Mouse (Mus musculus): ENCODE data around the gene Dusp12. TPM values are rescaled to one million over a fixed set of nuclear protein-coding genes. Genes with fewer than 3 reads are reported as not detected.
A peak's percentile ranks its signal among the peaks of the same experiment; 100 is the strongest.

Dusp12 gene
- total RNA-seq (2021) = 18.9 and 19.4 TPM in 2 replicates
- long read RNA-seq, transcript Dusp12-201 (6 exons, 1,374 nt) = major isoform, 25 of 47 reads
- long read RNA-seq, transcript Dusp12-204 (6 exons, 911 nt) = minor isoform, 9 of 47 reads
- long read RNA-seq, partial matches to known transcripts = 1 of 47 reads
- long read RNA-seq, other reads (novel, unspliced or antisense) = 12 of 47 reads

GRCm38 (mm10) chr1:170884978-170885561 is at the start of gene Dusp12, which contains the start of gene Gm26620:
Dusp12 (minus strand) TSS chr1:170885540.
Gm26620 (plus strand) TSS chr1:170885065.
- peak; percentile 84 for DNase-seq

- no peak for DNase-seq
Observed at GRCm38 (mm10) chr1:170934383-170934782, 49.0 kb upstream of the Dusp12 start.

DNA sequence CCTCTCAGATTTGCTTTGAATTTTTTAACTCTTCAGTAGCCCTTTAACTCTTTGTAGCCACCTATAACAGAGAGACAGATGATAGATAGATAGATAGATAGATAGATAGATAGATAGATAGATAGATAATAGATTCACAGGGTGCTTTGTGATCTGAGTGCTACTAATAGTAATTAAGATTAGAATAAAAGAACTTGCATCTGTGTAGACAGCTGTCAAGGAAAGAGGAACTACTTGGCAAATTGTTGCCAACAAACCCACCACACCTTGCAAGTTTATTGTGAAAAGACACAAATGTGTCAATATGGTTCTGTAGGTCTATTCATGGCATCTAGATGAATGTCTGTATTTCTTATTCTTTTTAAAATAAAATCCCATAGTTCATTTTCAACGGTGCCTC is 48.6 kb upstream of the Dusp12 start:
- DNase-seq = no peak

DNA sequence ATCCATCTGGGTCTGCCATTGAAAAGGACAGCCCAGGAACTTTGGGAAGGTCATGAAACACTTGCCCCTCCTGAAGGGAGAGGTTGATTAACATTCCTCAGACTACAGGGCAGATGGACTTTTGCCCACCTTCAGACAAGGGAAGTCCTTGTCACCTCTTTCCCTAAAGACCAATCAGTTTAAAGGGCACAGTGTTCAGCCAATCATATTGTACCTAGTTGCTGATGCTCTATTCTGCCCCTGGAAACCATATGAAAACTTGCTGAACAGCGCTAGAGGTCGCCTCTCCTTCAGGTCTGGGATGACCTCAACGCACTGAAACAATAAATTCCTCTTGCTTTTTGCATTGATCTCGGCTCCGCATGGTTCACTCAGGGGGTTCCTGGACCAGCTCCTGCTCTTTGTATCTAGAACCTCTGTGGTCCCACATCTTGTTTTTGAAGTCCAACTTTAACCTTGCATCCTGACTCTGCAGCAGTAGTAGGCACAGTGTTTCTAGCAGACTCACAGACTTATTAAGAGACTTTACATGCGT is 48.1 kb upstream of the Dusp12 start:
- no peak for DNase-seq

- no peak for DNase-seq
Observed at GRCm38 (mm10) chr1:170932043-170932442, 46.7 kb upstream of the Dusp12 start.

GRCm38 (mm10) chr1:170929245-170929644 is 43.9 kb upstream of the Dusp12 start:
- no peak for DNase-seq

GRCm38 (mm10) chr1:170928467-170928866 is 43.1 kb upstream of the Dusp12 start:
- no peak for DNase-seq

- no peak for DNase-seq
Observed at GRCm38 (mm10) chr1:170927378-170927777, 42.0 kb upstream of the Dusp12 start, which contains the start of gene Fcrla. Fcrla (minus strand) TSS chr1:170927583.

DNA sequence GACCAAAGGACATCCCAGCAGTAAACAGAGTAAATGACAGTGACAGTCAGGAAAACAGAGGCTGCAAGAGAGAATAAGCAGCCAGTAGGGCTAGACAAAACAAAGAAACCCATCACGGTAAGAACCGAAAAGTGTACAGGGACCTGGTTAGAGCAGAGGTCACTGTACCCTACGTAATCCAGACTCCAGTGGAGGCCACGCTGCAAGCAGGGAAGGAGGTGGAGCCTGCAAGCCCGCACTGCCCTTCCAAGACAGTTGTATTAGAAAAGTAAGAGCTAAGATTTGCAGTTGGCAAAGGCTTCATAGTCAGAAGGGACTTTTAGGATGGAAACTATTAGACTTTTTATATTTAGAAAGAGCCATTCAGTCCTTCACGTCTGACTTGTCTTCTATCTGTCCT is 41.6 kb upstream of the Dusp12 start:
- DNase-seq = no peak

- DNase-seq = no peak
Observed at GRCm38 (mm10) chr1:170924485-170924884, 39.1 kb upstream of the Dusp12 start.

GRCm38 (mm10) chr1:170919308-170919707 is 34.0 kb upstream of the Dusp12 start:
- no peak for DNase-seq

- DNase-seq = no peak
Observed at GRCm38 (mm10) chr1:170915657-170916056, 30.3 kb upstream of the Dusp12 start.

DNA sequence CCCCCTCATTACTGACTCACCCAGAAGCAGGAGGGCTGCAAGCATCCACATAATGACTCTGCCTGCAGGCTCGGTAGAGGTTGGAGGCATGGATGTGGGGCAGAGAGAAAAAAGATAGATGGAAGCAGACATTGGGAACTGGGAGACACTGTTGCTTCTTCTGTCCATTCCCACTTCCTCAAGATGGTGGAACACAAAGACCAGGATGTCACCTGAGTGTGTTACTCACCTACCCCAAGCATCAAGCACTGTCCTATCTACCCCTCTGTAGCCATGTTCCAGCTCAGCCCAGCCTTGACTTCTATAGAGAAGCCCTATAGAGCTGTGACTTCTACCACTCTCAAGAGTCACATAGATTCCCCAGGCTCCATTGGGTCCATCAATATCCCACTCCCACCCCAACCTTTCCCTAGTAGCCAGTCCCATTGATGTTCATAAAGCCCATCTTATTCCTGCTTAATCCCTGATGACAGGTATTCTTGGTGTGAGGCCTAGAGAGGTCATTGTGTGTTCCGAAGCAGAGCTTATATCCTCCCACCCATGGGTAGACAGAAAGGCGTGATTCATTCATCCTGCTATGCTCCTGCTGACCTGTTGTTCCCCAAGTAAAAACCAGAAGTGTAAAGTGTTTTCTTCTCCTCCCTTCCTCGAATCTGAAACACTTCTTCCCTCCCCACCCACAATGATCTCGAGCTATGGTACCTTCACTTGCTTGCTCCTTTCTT is 27.7 kb upstream of the Dusp12 start, which contains the start of gene Fcrlb:
Gene Fcrlb, minus strand, starts transcription at position 51 of the 725 bp plus-strand sequence.
- DNase-seq = no peak

- DNase-seq = no peak
Observed at GRCm38 (mm10) chr1:170911907-170912660, 26.7 kb upstream of the Dusp12 start.

DNA sequence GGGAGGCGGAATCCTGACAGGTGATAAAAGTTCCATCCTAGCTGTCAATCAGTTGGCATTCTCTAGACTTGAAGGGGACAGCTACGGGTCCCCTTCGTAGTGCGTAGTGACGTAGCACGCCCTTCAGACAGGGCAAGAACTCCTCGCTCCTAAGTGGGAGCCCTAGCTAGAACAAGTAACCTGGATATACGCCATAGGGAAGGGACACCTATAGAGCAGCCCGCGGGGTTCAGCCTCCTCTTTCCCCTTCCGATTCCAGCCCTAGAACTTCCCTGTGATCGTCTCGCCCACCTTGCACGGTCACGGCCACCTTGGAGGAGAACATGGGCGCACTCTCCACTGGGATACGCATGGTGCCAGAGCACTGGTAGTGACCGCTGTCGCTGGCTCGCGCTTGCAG is 23.0 kb upstream of the Dusp12 start:
- DNase-seq = no peak

DNA sequence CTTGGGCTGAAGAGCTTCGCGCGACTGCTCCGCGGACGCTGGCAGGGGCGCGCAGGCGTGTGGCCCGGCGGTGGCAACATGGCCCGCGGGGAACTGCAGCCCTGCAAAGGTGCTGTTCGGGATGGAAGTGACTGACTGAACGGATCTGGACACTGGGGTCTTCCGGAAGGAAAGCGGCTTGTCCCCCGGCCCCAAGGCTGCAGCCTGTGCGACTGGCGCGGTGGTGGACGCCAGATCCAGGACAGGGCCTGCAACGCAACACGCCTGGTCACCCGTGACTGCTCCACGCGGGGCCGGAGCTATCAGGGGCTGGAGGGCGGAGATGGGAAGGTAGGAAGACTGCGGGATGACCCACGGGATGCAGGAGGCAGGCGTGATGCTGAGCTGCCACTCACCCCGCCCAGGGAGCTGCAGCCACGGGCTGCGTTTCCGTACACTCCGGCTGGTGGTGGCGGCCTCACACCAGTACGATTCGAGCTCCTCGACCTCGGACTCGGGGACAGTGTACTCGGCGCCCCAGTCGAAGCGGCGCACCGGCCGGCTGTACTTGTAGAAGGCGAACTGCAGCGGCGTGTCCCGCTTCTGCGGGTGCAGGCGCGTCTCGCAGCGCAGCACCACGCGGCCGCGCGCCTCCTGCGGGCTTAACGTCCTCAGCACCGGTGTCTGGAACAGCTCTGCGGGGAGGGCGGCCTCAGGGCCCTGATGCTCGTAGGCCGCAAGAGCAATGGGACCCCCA is 22.3 kb upstream of the Dusp12 start:
- peak; percentile 54 for DNase-seq

DNA sequence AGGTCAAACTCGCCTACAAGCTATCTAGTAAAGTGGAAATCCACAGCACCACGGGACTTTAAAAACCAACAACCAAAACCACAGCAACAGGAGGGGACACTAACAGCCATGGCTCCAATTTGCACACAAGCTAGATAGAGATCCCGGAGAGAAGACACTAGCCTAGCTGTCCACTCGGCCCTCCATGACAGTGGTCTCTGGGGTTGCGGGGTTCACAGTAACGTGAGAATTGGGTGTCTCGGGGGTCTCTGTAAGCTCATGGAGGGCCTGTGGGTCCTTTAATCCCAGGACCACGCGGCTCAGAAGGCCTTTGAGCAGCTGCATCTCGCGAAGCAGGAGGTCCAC is 21.7 kb upstream of the Dusp12 start:
- no peak for DNase-seq

- no peak for DNase-seq
Observed at GRCm38 (mm10) chr1:170903485-170903884, 18.1 kb upstream of the Dusp12 start.

DNA sequence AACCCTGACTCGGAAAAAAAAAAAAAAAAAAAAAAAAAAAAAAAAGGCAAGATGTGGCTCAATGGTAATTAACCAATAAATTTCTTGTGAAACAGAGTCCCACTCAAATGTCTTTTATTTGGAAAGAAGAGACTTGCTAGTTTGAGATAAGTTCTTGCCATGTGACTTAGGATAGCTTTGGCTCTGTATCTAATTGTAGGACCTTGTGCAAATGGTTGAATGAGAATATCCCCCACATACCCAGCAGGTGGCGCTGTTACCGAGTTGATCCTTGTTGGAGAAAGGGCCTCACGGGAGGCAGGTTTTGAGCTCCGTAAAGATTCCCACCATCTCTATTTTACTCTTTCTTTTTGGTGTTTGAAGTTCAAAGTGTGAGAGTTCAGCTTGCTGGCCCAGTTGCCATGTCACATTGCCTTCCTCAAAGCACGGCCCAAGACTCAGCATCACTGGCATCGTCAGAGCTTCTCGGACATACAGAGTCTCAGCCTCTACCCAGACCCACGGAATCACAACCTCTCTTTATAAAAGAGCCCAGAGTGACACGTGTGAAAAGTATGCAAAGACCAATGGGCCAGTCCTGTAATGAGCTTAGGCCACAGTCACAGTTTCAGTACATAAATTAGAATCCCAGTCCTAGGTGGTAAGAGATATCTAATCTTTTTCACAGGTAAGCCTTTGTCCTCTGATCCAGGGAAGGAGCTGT is 16.3 kb upstream of the Dusp12 start:
- peak; percentile 89 for DNase-seq

DNA sequence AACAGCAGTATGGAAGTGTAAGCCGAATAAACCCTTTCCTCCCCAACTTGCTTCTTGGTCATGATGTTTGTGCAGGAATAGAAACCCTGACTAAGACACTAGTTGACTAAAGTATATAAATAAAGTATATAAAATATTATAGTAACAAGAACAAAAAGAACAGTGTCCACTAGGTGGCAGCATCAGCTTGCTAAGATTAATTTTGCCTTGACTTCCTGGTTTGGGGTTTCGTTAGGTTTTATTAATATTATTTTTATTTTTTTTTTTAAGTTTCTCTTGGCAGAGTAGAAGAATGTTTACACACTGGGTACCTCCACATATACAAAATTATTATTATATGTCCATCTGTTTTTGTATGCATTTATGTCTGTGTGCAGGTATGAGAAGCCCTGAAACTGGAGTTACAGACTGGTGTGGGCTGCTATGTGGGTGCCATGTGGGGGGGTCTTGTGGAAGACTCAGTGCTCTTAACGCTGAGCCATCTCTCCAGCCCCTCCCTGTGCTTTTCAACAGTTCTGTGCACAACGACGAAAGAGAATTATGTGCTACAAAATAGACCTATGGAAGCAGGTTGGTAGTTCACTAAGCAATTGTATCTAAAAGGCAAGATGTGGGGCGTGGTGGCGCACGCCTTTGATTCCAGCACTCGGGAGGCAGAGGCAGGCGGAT is 15.6 kb upstream of the Dusp12 start:
- DNase-seq = no peak

Measured in adrenal gland, postnatal 25 days (tissue).